Mouse (Mus musculus) lung, embryonic 15.5 days (tissue): ENCODE data around the gene Bnip3. TPM values are rescaled to one million over a fixed set of nuclear protein-coding genes. Genes with fewer than 3 reads are reported as not detected.

ENCODE experiments used
- ATAC-seq: fragments of 200-750 bp; cut with Nextera tagmentation; 2 replicates; pipeline ENCODE4 v1.8.0; 2017; ENCODE audit warnings: moderate number of reproducible peaks, borderline replicate concordance; ENCODE audit not compliant: low FRiP score, low TSS enrichment; ENCODE audit errors: extremely low read depth
- H3K27ac ChIP-seq: fragments of 300-500 bp; sonication (generic); 2 replicates; pipeline ENCODE4 v1.5.1; 2015; ENCODE audit warnings: moderate library complexity, mild to moderate bottlenecking, inconsistent platforms
- H3K27me3 ChIP-seq: fragments of 300-500 bp; sonication (generic); 2 replicates; pipeline ENCODE4 v1.6.1; 2015; ENCODE audit warnings: inconsistent platforms
- H3K36me3 ChIP-seq: fragments of 300-500 bp; sonication (generic); 2 replicates; pipeline ENCODE4 v1.6.1; 2015; ENCODE audit warnings: inconsistent platforms
- H3K4me1 ChIP-seq: fragments of 300-500 bp; sonication (generic); 2 replicates; pipeline ENCODE4 v1.6.1; 2015; ENCODE audit warnings: inconsistent platforms
- H3K4me2 ChIP-seq: fragments of 300-500 bp; sonication (generic); 2 replicates; pipeline ENCODE4 v1.6.1; 2015; ENCODE audit warnings: inconsistent platforms, mild to moderate bottlenecking, moderate library complexity
- H3K4me3 ChIP-seq: fragments of 300-500 bp; sonication (generic); 2 replicates; pipeline ENCODE4 v1.5.1; 2015; ENCODE audit warnings: mild to moderate bottlenecking, inconsistent platforms
- H3K9ac ChIP-seq: fragments of 300-500 bp; sonication (generic); 2 replicates; pipeline ENCODE4 v1.6.1; 2015; ENCODE audit warnings: inconsistent platforms
- H3K9me3 ChIP-seq: fragments of 300-500 bp; sonication (generic); 2 replicates; pipeline ENCODE4 v1.6.1; 2016; ENCODE audit warnings: inconsistent platforms
- WGBS: fragments of 180-500 bp; shearing (Covaris S2); methylation state at CpG from one replicate; pipeline ENCODE4 v1.1.7; 2015; 5-methylcytosine and 5-hydroxymethylcytosine counted together
- polyA plus RNA-seq: library from polyadenylated mRNA; unstranded; fragments of >200 nt; fragmentation: Nextera tagmentation; extraction: Ambion mirVana; gene quantifications from 2 replicates; pipeline ENCODE4 v1.2.1, GENCODE M21; 2015

Bnip3 gene
- polyA plus RNA-seq, 1 experiment from 2014 or later, result 109 TPM

DNA sequence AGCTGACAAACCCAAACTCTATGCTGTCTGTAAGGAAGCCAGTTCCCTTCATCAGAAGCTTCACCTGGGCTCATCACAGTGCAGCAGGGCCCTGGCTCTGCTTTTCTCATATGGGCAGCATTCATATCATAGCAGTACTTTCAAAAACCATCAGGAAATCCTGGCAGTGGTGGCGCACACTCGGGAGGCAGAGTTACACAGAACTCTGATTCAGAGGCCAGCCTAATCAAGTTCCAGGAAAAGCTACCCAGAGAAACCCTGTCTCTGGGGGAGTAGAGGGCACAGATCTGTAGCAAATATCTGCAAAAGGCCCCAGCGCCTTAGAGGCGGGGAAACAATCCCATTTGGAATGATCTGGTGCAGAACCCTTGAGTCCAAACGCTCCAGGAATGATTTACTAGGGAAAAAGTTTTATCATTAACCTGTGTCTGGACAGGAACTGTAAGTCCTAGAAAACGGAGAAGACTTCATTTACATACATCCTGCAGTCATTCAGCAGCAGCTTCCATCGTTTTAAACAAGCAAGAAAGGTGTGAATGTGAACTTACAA, 5.4 kb downstream of the Bnip3 start:
- no peak overlapping the region for H3K4me2 ChIP-seq
- H3K9ac ChIP-seq, result no peak overlapping the region
- 47% methylated on average over 7 of the region's 7 CpGs for WGBS
- ATAC-seq, result no peak
- no peaks in the 10 kb centered on the region for H3K27me3 ChIP-seq
- no peak overlapping the region for H3K27ac ChIP-seq
- H3K36me3 ChIP-seq, result 0 out of 2 replicates have a peak, but pooled peaks cover 2% of the 10 kb centered on the region
- no peaks in the 10 kb centered on the region for H3K9me3 ChIP-seq
- no peak overlapping the region for H3K4me3 ChIP-seq
- H3K4me1 ChIP-seq, result peaks cover 35% of the 10 kb centered on the region

DNA sequence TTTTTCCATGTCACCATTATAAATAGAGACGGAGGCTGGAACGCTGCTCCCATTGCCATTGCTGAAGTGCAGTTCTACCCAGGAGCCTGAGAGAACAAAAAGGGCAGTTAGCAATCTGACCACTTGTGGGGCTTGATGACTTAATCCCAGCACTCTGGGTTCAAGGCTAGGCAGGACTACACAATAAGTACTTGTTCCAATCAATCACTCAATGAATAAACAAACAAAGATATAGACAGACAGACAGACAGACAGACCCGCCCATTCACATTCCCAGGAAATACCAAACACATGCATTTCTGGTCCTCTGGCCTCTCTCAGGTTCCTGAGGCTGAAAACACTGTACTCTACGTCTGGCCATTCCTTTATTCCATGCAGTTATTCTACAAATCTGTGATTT, 10.6 kb downstream of the Bnip3 start:
- Histone ChIP-seq H3K27me3 (no peaks in the 10 kb centered on the region), H3K9ac (no peak overlapping the region), H3K9me3 (no peaks in the 10 kb centered on the region), H3K4me2 (no peak overlapping the region), H3K4me3 (no peak overlapping the region), H3K27ac (no peak overlapping the region), H3K36me3 (peaks cover 21% of the 10 kb centered on the region), H3K4me1 (no peaks in the 10 kb centered on the region)
- no peak for ATAC-seq
- 74% methylated on average over 4 of the region's 4 CpGs for WGBS

DNA sequence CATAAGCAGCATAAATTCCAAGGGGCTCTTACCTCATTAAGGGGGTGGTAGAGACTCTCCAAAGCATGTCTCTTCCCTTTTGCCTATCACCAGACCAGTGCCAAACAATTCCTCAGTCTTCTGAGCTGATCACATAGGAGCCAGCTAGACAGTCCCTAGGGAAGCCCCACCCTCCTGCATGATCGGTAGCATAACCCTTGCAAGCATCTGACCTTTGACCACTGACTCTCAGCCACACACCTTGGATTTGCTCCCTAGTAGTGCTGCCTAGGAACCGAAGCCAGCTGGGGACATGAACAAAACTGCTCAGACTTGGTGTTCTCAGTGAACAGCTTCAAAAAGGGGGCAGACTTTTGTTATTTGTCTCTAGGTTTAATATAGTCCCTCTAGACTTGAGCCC, 11.2 kb downstream of the Bnip3 start:
- no peak overlapping the region for H3K27ac ChIP-seq
- 70% methylated on average over 2 of the region's 2 CpGs for WGBS
- H3K4me1 ChIP-seq, result no peaks in the 10 kb centered on the region
- peaks cover 25% of the 10 kb centered on the region for H3K36me3 ChIP-seq
- no peak for ATAC-seq
- H3K9ac ChIP-seq, result no peak overlapping the region
- H3K4me2 ChIP-seq, result no peak overlapping the region
- H3K4me3 ChIP-seq, result no peak overlapping the region
- no peaks in the 10 kb centered on the region for H3K9me3 ChIP-seq
- no peaks in the 10 kb centered on the region for H3K27me3 ChIP-seq

DNA sequence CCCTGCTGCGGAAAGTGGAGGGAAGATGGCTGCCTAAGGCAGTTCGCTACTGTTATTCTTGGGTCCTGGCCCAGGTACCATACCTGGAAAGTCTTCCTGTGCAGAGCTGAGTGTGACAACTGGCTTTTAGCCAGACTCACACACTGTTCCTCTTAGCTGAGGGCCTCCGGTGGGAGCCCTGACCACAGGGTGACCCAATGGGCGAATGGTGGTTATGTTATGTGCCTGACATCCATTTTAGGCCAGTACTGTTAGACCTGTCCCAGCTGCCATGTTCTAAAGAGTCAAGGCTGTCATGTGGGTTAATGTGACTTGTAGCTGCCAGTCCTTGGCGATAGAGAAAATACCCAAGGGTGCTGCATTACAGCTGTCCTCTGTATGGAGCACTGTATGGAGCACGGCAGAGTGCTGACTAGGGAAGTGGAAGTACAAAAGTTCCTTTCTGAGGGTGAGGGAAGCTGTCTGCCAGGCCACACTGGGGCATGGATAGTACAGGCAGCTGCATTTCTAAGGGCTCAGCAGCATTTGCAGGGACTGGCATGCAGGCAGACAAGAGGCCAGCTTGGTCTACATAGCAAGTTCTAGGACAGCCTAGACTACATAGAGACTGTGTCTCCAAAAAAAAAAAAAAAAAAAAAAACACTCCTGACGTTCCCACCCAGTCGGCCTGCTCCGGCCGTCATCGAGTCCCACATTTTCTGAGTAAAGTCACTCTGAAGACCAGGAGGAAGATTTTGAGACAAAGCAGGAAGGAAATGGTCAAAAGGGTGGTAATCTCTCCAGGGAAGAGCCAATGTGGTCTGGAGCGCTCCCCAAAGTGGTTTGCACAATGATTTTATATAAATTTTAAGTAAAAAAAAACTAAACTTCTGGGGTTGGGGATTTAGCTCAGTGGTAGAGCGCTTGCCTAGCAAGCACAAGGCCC, 23.7 kb downstream of the Bnip3 start:
- Histone ChIP-seq H3K9ac (no peak overlapping the region), H3K4me3 (no peak overlapping the region), H3K4me2 (no peak overlapping the region), H3K36me3 (peaks cover 34% of the 10 kb centered on the region), H3K27me3 (no peaks in the 10 kb centered on the region), H3K4me1 (no peaks in the 10 kb centered on the region), H3K9me3 (no peaks in the 10 kb centered on the region), H3K27ac (no peak overlapping the region)
- no peak for ATAC-seq
- WGBS, result 84% methylated on average over 13 of the region's 13 CpGs

DNA sequence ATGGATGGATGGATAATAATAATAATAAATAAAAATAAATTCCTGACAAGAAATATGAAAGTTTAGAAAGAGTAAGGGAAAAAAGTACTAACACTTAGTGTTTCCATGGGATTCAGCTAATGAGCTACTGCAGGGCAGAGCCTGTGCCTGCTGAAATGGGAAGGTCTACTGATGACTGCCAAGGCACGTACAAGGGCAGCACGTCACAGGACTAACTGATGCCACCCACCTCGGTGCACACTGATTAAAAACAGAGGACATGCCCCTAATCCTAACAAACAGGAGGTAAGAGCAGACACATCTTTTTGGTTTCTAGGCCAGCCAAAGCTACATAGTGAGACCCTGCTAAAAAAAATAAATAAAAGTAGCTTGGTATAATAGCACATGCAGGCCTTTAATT, 25.6 kb downstream of the Bnip3 start:
- WGBS, result 88% methylated on average over 3 of the region's 3 CpGs
- H3K4me1 ChIP-seq, result no peaks in the 10 kb centered on the region
- ATAC-seq, result no peak
- no peaks in the 10 kb centered on the region for H3K9me3 ChIP-seq
- H3K9ac ChIP-seq, result no peak overlapping the region
- H3K27ac ChIP-seq, result no peak overlapping the region
- peaks cover 53% of the 10 kb centered on the region for H3K36me3 ChIP-seq
- no peak overlapping the region for H3K4me2 ChIP-seq
- no peak overlapping the region for H3K4me3 ChIP-seq
- H3K27me3 ChIP-seq, result no peaks in the 10 kb centered on the region

DNA sequence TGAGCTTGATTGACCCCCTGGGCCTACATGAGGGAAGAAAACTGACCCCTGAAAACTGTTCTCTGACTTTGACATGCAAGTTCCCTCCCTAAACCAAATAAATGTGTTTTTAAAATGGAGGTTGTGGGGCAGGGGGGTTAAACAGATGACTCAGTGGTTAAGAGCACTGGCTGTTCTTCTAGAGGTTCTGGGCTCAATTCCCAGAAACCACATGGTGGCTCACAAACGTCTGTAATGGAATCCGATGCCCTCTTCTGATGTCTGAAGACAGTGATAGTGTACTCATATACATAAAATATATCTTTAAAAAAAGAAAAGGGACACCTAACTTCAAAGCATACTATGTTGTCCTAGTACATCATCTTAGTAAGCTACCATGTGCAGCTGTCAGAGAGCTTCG, 34.3 kb downstream of the Bnip3 start:
- no peaks in the 10 kb centered on the region for H3K27me3 ChIP-seq
- no peak for ATAC-seq
- H3K27ac ChIP-seq, result no peak overlapping the region
- no peak overlapping the region for H3K4me3 ChIP-seq
- peaks cover 89% of the 10 kb centered on the region for H3K36me3 ChIP-seq
- WGBS, result 70% methylated on average over 3 of the region's 3 CpGs
- H3K9me3 ChIP-seq, result no peaks in the 10 kb centered on the region
- no peak overlapping the region for H3K4me2 ChIP-seq
- H3K9ac ChIP-seq, result no peak overlapping the region
- no peaks in the 10 kb centered on the region for H3K4me1 ChIP-seq

DNA sequence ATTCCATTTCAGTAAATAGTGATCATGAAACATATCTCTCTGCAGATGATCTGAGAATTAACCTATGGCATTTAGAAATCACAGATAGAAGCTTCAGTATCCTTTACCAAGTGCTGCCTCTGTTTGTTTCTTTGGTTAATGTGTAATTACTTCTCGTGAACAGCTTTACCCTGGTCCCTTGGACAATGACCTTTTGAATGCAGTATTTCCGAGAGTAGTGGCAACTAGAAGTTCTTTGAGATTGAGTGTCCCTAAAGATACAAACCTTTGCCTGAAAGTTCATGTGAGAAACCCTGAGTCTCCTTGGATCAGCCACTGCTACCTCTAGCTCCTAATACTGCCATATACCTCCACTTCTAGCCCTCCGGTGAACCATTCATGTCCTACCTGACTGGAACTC, 36.4 kb downstream of the Bnip3 start:
- 74% methylated on average over 3 of the region's 3 CpGs for WGBS
- peaks cover 80% of the 10 kb centered on the region for H3K36me3 ChIP-seq
- no peaks in the 10 kb centered on the region for H3K4me1 ChIP-seq
- no peak overlapping the region for H3K9ac ChIP-seq
- no peak overlapping the region for H3K27ac ChIP-seq
- ATAC-seq, result no peak
- no peaks in the 10 kb centered on the region for H3K27me3 ChIP-seq
- no peak overlapping the region for H3K4me3 ChIP-seq
- H3K4me2 ChIP-seq, result no peak overlapping the region
- H3K9me3 ChIP-seq, result no peaks in the 10 kb centered on the region

DNA sequence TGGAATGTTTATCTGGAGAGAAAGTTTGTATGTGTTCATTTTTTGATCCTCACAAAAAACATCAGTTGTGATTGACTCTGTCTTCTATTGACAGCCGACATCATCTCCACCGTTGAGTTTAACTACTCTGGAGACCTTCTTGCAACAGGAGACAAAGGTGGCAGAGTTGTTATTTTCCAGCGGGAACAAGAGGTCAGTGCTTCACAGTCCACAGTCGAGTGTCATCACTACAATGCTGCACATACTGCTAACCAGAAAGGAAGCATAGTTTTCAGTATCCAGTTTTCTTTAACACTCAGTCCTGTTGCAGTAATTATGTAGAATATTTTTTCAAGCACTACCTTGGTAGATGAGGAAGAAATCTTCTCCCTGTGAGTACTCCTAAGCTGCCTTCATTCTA, 41.0 kb downstream of the Bnip3 start:
- Histone ChIP-seq H3K27me3 (no peaks in the 10 kb centered on the region), H3K36me3 (peaks cover 39% of the 10 kb centered on the region), H3K4me3 (no peak overlapping the region), H3K4me2 (no peak overlapping the region), H3K9me3 (no peaks in the 10 kb centered on the region), H3K27ac (no peak overlapping the region), H3K9ac (no peak overlapping the region), H3K4me1 (no peaks in the 10 kb centered on the region)
- WGBS, result 81% methylated on average over 4 of the region's 4 CpGs
- ATAC-seq, result no peak

DNA sequence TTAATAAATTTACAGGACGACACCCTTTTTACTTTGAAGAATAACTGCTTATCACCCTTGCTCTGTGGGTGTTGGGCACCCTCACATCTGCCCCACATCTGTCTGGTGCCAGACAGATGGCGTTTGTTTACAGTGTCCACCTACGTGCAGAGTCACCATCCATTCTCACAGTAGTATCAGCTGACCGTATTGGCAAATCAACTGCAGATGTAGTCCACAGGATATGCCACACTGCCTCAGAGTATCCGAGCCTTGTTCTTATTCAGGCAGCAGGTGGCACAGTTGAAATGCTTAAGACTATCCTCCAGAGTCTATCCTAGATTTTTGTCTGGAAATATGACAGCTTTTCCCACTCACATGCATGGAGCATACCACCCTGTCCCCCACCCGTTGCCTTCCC, 42.0 kb downstream of the Bnip3 start:
- peaks cover 30% of the 10 kb centered on the region for H3K36me3 ChIP-seq
- 65% methylated on average over 6 of the region's 6 CpGs for WGBS
- H3K27ac ChIP-seq, result no peak overlapping the region
- H3K9ac ChIP-seq, result no peak overlapping the region
- no peak for ATAC-seq
- no peak overlapping the region for H3K4me3 ChIP-seq
- H3K27me3 ChIP-seq, result no peaks in the 10 kb centered on the region
- no peak overlapping the region for H3K4me2 ChIP-seq
- no peaks in the 10 kb centered on the region for H3K9me3 ChIP-seq
- no peaks in the 10 kb centered on the region for H3K4me1 ChIP-seq

DNA sequence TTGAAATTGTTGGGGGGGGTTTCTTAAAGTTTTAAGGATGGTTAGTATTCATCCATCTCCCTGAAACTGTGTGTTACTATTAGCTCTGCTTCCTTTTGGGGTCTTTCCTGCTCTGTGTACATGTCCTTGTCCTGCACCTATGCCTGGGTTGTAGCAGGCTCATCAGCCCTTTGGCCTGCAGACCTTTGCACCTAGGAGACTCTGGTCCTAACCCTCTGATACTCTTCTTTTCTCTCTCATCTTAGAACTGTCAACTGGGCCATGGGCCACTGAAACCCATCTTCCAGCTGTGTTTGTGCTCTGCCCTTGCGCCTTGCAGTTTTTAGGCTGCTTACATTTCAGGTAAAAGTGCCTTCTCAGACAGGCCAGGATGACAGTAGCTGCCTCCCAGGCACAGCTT, 44.5 kb downstream of the Bnip3 start:
- 95% methylated on average over 1 of the region's 1 CpGs for WGBS
- no peaks in the 10 kb centered on the region for H3K9me3 ChIP-seq

DNA sequence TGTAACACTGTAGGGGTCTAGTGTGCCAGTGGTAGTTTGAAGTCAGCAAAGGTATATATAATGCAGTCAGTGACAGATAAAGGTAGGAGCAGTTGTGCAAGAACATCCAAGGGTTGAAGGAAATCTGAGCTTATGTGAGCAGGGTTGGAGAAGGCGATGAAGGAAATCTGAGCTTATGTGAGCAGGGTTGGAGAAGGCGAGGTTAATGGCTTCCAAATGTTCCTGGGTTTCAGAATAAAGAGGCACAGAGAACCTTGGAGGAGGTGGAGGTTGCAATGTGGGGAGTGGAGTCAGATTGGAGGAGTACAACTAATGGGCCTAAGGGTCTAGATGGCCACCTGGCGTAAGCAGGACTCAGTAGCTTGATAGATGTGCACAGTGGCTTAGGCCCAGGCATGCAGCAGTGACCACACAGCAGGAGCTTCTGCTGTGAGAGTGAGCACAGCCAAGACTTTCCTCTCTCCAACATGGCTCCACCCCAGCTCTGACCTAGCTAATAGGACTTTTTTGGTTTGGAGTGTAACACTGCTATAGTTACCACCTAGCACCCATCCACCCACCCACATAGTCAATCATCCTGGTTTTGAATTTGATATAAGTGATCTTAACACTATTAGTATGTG, 45.3 kb downstream of the Bnip3 start:
- H3K9ac ChIP-seq, result no peak overlapping the region
- no peaks in the 10 kb centered on the region for H3K4me1 ChIP-seq
- H3K4me3 ChIP-seq, result no peak overlapping the region
- ATAC-seq, result no peak
- 91% methylated on average over 3 of the region's 3 CpGs for WGBS
- no peak overlapping the region for H3K4me2 ChIP-seq
- H3K36me3 ChIP-seq, result peaks cover 14% of the 10 kb centered on the region; the same call in 1 of the 2 replicates
- H3K9me3 ChIP-seq, result no peaks in the 10 kb centered on the region
- no peaks in the 10 kb centered on the region for H3K27me3 ChIP-seq
- no peak overlapping the region for H3K27ac ChIP-seq

More for the DNA sequence above, 44.5 kb downstream of the Bnip3 start:
- no peak for ATAC-seq
- Histone ChIP-seq H3K36me3 (peaks cover 16% of the 10 kb centered on the region; the same call in 1 of the 2 replicates), H3K27me3 (no peaks in the 10 kb centered on the region), H3K4me3 (no peak overlapping the region), H3K4me1 (no peaks in the 10 kb centered on the region), H3K4me2 (no peak overlapping the region), H3K9ac (no peak overlapping the region), H3K27ac (no peak overlapping the region)

DNA sequence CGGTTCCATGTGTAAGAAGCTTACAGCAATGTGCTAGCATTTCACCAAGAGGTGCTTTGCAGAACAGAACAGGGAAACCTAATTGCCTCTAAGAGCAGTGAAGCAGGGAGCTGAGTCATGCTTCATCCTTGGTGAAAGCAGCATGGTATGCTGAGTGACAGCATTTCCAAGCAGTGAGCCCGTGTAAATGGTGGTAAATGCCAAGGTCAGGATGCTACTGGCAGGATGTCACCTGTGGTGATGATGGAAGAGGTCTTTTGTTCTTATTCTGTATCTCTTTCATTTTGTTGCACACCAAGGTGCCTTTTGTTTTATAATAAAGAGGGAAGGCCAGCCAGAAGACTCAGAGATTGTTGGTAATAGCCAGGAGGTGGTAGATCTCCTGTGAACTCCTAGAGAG, 52.6 kb downstream of the Bnip3 start:
- ATAC-seq, result no peak
- Histone ChIP-seq H3K9me3 (no peaks in the 10 kb centered on the region), H3K4me1 (no peaks in the 10 kb centered on the region), H3K27me3 (no peaks in the 10 kb centered on the region), H3K4me2 (no peak overlapping the region), H3K36me3 (peaks cover 29% of the 10 kb centered on the region), H3K4me3 (no peak overlapping the region), H3K27ac (no peak overlapping the region), H3K9ac (no peak overlapping the region)
- 54% methylated on average over 2 of the region's 2 CpGs for WGBS
